8 mouse cellular contexts compared by ENCODE assay signal in genomic region chr6:40471720-40472010, GRCm38 (mm10). TPM values are rescaled to one million over a fixed set of nuclear protein-coding genes. Genes with fewer than 3 reads are reported as not detected.
A peak's percentile ranks its signal among the peaks of the same experiment; 100 is the strongest.
DNase-seq lines count a peak whose midpoint lies in the region; ATAC-seq and TF ChIP-seq lines count a peak whose summit lies in the region.

No protein-coding gene starts in this region.

- DNase-seq in lung, embryonic 14.5 days: no peak
- no peak for DNase-seq in lung, postnatal 4 days
- no peak for DNase-seq in embryonic facial prominence, embryonic 10.5 days (ENCODE audit: low spot score)
- no peak for DNase-seq in intestine, embryonic 14.5 days (ENCODE audit: low spot score)
- no peak for DNase-seq in adipocyte (ENCODE audit: low spot score)
- no peak for DNase-seq in thymus, postnatal 4 days
- no peak for DNase-seq in frontal cortex, postnatal 25 days (ENCODE audit: low spot score in 2 of 2)

- H3K9me3 ChIP-seq in lung, embryonic 14.5 days (ENCODE audit: low read depth, low read length): no peaks in the 10 kb centered on the region
- no peaks in the 10 kb centered on the region for H3K9me3 ChIP-seq in embryonic facial prominence, embryonic 10.5 days
- H3K9me3 ChIP-seq in intestine, embryonic 14.5 days (ENCODE audit: control insufficient read depth, low read length): 0 out of 2 replicates have a peak, but pooled peaks cover 2% of the 10 kb centered on the region
- no peaks in the 10 kb centered on the region for H3K9me3 ChIP-seq in neural tube, embryonic 14.5 days (ENCODE audit: control insufficient read depth, low read length)

- ATAC-seq in lung, embryonic 14.5 days (ENCODE audit: insufficient read depth): no peak
- peak; percentile 10; the same call in 1 of the 2 replicates for ATAC-seq in intestine, embryonic 14.5 days (replicated peaks; ENCODE audit: low FRiP score, low TSS enrichment, low read depth)
- no peak for ATAC-seq in neural tube, embryonic 14.5 days (ENCODE audit: low read depth)

- peak overlapping the region; percentile 75 for H3K4me3 ChIP-seq in lung, embryonic 14.5 days (ENCODE audit: low read depth, low read length)
- peak overlapping the region; percentile 85 for H3K4me3 ChIP-seq in embryonic facial prominence, embryonic 10.5 days
- peak overlapping the region; percentile 66 for H3K4me3 ChIP-seq in intestine, embryonic 14.5 days (ENCODE audit: low read depth, low read length)
- peak overlapping the region; percentile 78 for H3K4me3 ChIP-seq in neural tube, embryonic 14.5 days (ENCODE audit: low read depth, low read length)

- H3K4me2 ChIP-seq in lung, embryonic 14.5 days: peak overlapping the region; percentile 75
- H3K4me2 ChIP-seq in intestine, embryonic 14.5 days (ENCODE audit: low read length): peak overlapping the region; percentile 68
- peak overlapping the region; percentile 79 for H3K4me2 ChIP-seq in neural tube, embryonic 14.5 days (ENCODE audit: low read depth, low read length)

- H3K27ac ChIP-seq in lung, embryonic 14.5 days (ENCODE audit: low read depth): peak overlapping the region; percentile 98
- H3K27ac ChIP-seq in embryonic facial prominence, embryonic 10.5 days (replicated peaks): peak overlapping the region; percentile 98
- peak overlapping the region; percentile 92 for H3K27ac ChIP-seq in intestine, embryonic 14.5 days (ENCODE audit: low read depth)
- peak overlapping the region; percentile 88 for H3K27ac ChIP-seq in neural tube, embryonic 14.5 days (ENCODE audit: low read depth, low read length)

- no peak for TF ChIP-seq CTCF in lung, embryonic 14.5 days (IDR thresholded peaks at IDR 0.05; ENCODE audit: low read depth)

- H3K36me3 ChIP-seq in lung, embryonic 14.5 days (ENCODE audit: insufficient read depth): peaks cover 29% of the 10 kb centered on the region
- H3K36me3 ChIP-seq in embryonic facial prominence, embryonic 10.5 days (replicated peaks): peaks cover 36% of the 10 kb centered on the region
- peaks cover 35% of the 10 kb centered on the region for H3K36me3 ChIP-seq in intestine, embryonic 14.5 days (ENCODE audit: control insufficient read depth, insufficient read depth, low read length)
- peaks cover 17% of the 10 kb centered on the region; the same call in 1 of the 2 replicates for H3K36me3 ChIP-seq in neural tube, embryonic 14.5 days (ENCODE audit: control insufficient read depth, insufficient read depth, low read length)

- H3K4me1 ChIP-seq in lung, embryonic 14.5 days (ENCODE audit: insufficient read depth): peaks cover 4% of the 10 kb centered on the region; the same call in 1 of the 2 replicates
- H3K4me1 ChIP-seq in embryonic facial prominence, embryonic 10.5 days: peaks cover 12% of the 10 kb centered on the region
- peaks cover 5% of the 10 kb centered on the region for H3K4me1 ChIP-seq in intestine, embryonic 14.5 days (replicated peaks; ENCODE audit: control insufficient read depth, insufficient read depth, low read length)
- peaks cover 8% of the 10 kb centered on the region; the same call in 1 of the 2 replicates for H3K4me1 ChIP-seq in neural tube, embryonic 14.5 days (ENCODE audit: control insufficient read depth, insufficient read depth, low read length)

- H3K9ac ChIP-seq in lung, embryonic 14.5 days: peak overlapping the region; percentile 95
- peak overlapping the region; percentile 95 for H3K9ac ChIP-seq in intestine, embryonic 14.5 days (ENCODE audit: low read length)
- peak overlapping the region; percentile 80 for H3K9ac ChIP-seq in neural tube, embryonic 14.5 days (replicated peaks; ENCODE audit: low read depth, low read length)

- under 1% methylated on average over 7 of the region's 7 CpGs for WGBS in lung, embryonic 14.5 days
- under 1% methylated on average over 7 of the region's 7 CpGs for WGBS in embryonic facial prominence, embryonic 10.5 days
- WGBS in intestine, embryonic 14.5 days: under 1% methylated on average over 7 of the region's 7 CpGs
- WGBS in neural tube, embryonic 14.5 days: under 1% methylated on average over 7 of the region's 7 CpGs

- H3K27me3 ChIP-seq in lung, embryonic 14.5 days (ENCODE audit: insufficient read depth, low read length): no peaks in the 10 kb centered on the region
- H3K27me3 ChIP-seq in embryonic facial prominence, embryonic 10.5 days (replicated peaks; ENCODE audit: low read depth, poor library complexity, severe bottlenecking): no peaks in the 10 kb centered on the region
- no peaks in the 10 kb centered on the region for H3K27me3 ChIP-seq in intestine, embryonic 14.5 days (replicated peaks; ENCODE audit: control insufficient read depth, insufficient read depth, low read length)
- H3K27me3 ChIP-seq in neural tube, embryonic 14.5 days (ENCODE audit: control insufficient read depth, insufficient read depth, low read length): no peaks in the 10 kb centered on the region

RNA-seq across cellular contexts. Expression of gene Ssbp1, which starts 0.5 kb away (rescaled TPM):
- 136 and 143 TPM in 2 replicates for polyA plus RNA-seq in lung, embryonic 14.5 days (2014; fragmentation: Nextera tagmentation; extraction: Ambion mirVana)
- polyA plus RNA-seq in embryonic facial prominence, embryonic 10.5 days (2016; fragmentation: Nextera tagmentation; extraction: Ambion mirVana): 221 and 226 TPM in 2 replicates
- 152 and 163 TPM in 2 replicates for polyA plus RNA-seq in intestine, embryonic 14.5 days (2014; fragmentation: Nextera tagmentation; extraction: Ambion mirVana)
- polyA plus RNA-seq in neural tube, embryonic 14.5 days (2014; fragmentation: Nextera tagmentation; extraction: Ambion mirVana): 84.0 and 97.3 TPM in 2 replicates

RNA-seq across cellular contexts. Expression of gene Tas2r137, which starts 19.4 kb away (rescaled TPM):
- not detected in 2 replicates for polyA plus RNA-seq in lung, embryonic 14.5 days (2014; fragmentation: Nextera tagmentation; extraction: Ambion mirVana)
- polyA plus RNA-seq in embryonic facial prominence, embryonic 10.5 days (2016; fragmentation: Nextera tagmentation; extraction: Ambion mirVana): 0.27 TPM in 1 of 2 replicates, not detected in the other
- not detected in 2 replicates for polyA plus RNA-seq in intestine, embryonic 14.5 days (2014; fragmentation: Nextera tagmentation; extraction: Ambion mirVana)
- polyA plus RNA-seq in neural tube, embryonic 14.5 days (2014; fragmentation: Nextera tagmentation; extraction: Ambion mirVana): 0.25 TPM in 1 of 2 replicates, not detected in the other

RNA-seq across cellular contexts. Expression of gene Tas2r108, which starts 21.7 kb away (rescaled TPM):
- polyA plus RNA-seq in lung, embryonic 14.5 days (2014; fragmentation: Nextera tagmentation; extraction: Ambion mirVana): not detected in 2 replicates
- 0.15 TPM in 1 of 2 replicates, not detected in the other for polyA plus RNA-seq in embryonic facial prominence, embryonic 10.5 days (2016; fragmentation: Nextera tagmentation; extraction: Ambion mirVana)
- not detected in 2 replicates for polyA plus RNA-seq in intestine, embryonic 14.5 days (2014; fragmentation: Nextera tagmentation; extraction: Ambion mirVana)
- polyA plus RNA-seq in neural tube, embryonic 14.5 days (2014; fragmentation: Nextera tagmentation; extraction: Ambion mirVana): 0.27 TPM in 1 of 2 replicates, not detected in the other

RNA-seq across cellular contexts. Expression of gene Wee2, which starts 32.8 kb away (rescaled TPM):
- polyA plus RNA-seq in lung, embryonic 14.5 days (2014; fragmentation: Nextera tagmentation; extraction: Ambion mirVana): not detected in 2 replicates
- polyA plus RNA-seq in embryonic facial prominence, embryonic 10.5 days (2016; fragmentation: Nextera tagmentation; extraction: Ambion mirVana): not detected in 2 replicates
- polyA plus RNA-seq in intestine, embryonic 14.5 days (2014; fragmentation: Nextera tagmentation; extraction: Ambion mirVana): not detected in 2 replicates
- 0.09 and 0.25 TPM in 2 replicates for polyA plus RNA-seq in neural tube, embryonic 14.5 days (2014; fragmentation: Nextera tagmentation; extraction: Ambion mirVana)

RNA-seq across cellular contexts. Expression of gene E330009J07Rik, which starts 35.7 kb away (rescaled TPM):
- polyA plus RNA-seq in lung, embryonic 14.5 days (2014; fragmentation: Nextera tagmentation; extraction: Ambion mirVana): 12.2 and 16.0 TPM in 2 replicates
- 11.2 and 15.1 TPM in 2 replicates for polyA plus RNA-seq in embryonic facial prominence, embryonic 10.5 days (2016; fragmentation: Nextera tagmentation; extraction: Ambion mirVana)
- 10.1 and 10.3 TPM in 2 replicates for polyA plus RNA-seq in intestine, embryonic 14.5 days (2014; fragmentation: Nextera tagmentation; extraction: Ambion mirVana)
- polyA plus RNA-seq in neural tube, embryonic 14.5 days (2014; fragmentation: Nextera tagmentation; extraction: Ambion mirVana): 16.3 and 17.0 TPM in 2 replicates
